Mouse (Mus musculus): Measurements from ENCODE around the gene Lman2.

Gene Lman2

GRCm38 (mm10) chr13:55322130-55322825 lies 40.3 kb downstream of the Lman2 start:
- peak; percentile 85 for DNase-seq

DNA sequence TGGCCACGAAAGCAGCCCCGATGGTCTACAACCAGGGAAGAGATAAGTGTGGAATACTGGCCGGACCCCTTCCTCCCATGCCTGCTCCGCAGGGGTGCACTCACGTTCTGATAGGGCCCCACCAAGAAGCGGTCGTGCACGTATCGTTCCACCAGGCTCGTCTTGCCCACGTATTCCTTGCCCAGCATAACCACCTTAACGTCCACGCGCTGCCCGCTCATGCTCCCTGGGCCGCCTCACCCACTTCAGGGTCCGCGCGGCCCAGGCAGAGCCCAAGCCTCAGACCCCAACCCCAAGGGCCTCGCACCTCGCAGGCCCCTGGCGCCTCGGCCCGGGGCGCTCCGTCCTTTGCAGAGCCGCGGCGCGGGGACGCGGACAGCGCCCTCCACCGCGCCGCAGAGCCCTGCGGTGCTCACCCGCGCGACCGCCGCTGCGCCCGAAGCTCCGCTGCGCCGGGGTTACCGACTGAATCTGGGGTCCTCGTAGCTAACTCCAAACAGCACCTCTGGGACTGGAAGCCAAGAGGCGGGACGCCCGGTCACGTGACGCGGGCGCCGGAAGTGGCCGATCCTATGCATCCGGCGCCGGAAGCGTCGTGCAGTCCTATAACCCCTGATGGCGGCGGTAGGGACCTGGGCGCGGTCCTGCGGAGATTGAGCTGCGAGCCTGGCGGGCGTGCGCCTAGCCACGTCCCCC lies 41.0 kb downstream of the Lman2 start, which contains the start of gene Rab24:
Gene Rab24, minus strand, starts transcription at position 513 of the 696 bp plus-strand sequence.
- DNase-seq = peak; percentile 86

DNA sequence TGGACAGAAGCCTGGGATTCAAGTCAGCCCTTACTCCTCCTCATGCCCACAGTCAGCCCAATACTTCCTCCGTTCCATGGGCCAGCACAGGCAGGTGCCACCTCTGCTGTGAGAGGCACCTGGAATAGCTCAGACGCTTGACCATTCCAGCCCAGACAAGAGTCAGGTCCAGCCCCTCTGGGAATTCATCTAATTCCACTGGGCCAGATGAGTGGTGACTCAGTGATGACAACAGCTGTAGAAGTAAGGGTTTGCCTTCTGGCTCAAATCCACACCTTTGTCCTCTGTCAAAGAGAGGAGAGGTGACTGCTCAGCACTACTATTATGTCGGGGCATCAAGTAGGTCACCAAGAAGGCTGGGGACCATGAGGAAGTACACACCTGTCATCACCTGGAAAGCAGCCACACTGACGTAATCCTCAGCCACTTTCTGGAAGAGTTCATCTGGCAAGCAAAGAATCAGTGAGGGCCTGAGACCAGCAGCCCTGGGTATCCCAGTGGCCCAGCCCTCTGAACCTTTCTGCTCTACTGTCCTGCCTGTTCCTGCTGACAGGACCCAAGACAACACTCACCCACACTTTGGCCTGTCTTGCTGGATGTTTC lies 42.6 kb downstream of the Lman2 start, which contains the start of gene Prelid1:
Gene Prelid1, plus strand, starts transcription at position 570 of the 603 bp plus-strand sequence.
- DNase-seq = no peak

GRCm38 (mm10) chr13:55318351-55318750 lies 44.2 kb downstream of the Lman2 start:
- no peak for DNase-seq

DNA sequence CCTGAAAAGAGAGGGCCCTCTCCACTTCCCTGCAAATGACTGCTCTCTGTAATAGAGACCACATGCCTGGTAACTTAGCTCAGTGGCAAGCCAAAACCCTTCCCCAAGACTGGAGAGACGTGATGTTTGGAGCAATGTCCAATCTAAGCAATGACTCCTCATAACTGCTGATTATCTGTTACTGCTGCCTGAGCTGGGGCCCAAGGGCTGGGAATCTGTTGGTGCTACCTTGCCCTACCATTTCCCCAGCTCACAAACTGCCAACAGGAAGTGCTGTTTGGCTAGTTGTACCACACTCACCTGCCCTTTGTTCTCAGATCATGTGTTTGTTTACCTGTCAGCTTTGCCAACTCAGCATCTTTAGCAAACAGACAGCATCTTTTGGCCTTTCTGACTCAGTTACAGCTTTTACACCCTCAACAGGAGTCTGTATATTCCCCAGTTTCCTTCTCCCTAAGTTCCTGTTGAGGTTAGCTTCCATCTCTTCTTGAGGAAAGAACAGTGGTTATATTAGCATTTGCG lies 47.6 kb downstream of the Lman2 start:
- no peak for DNase-seq

DNA sequence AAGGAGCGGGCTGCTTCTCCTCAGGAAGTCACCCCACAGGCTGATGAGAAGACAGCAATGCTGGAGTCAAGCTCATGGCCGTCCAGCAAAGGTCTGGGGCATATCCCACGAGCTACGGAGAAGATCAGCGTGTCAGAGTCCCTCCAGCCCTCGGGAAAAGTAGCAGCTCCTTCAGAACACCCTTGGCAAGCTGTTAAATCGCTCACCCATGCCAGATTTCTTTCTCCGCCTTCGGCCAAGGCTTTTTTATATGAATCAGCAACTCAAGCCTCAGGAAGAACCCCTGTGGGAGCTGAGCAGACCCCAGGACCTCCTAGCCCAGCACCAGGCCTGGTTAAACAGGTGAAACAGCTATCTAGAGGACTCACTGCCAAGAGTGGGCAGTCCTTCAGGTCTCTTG lies 49.5 kb downstream of the Lman2 start:
- no peak for DNase-seq

- DNase-seq = no peak
These were observed 50.5 kb downstream of the Lman2 start for GRCm38 (mm10) chr13:55312028-55312630.

DNA sequence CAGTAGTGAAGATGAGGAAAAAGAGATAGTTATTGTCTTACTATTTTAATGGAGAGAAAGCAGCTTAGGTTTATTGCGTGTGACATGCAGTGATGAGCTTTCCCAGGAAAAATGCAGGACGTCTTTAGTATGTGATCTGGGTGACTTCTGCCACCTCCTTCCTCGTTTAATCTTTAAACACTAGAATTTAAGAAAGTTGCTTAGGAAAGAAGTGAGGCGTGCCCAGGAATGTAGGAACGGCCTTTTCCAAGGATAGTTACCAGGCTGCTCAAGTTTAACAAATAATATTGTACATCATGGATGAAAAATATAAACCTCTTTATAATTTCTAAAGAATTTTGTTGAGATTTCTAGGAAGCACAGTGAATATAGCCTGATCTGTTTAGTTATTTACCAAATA lies 61.7 kb downstream of the Lman2 start:
- no peak for DNase-seq

GRCm38 (mm10) chr13:55296760-55297159 lies 65.8 kb downstream of the Lman2 start:
- no peak for DNase-seq

Data from kidney, adult 11 months (tissue).